Mouse (Mus musculus) 3134 (cell line): ENCODE results near the gene Dmrta2.

Experiments
- DNase-seq: peaks from one replicate; pipeline ENCODE4 v3.0.0-alpha.2; 2011; ENCODE audit warnings: low spot score; ENCODE audit not compliant: insufficient read length; ENCODE audit errors: extremely low read depth

The Dmrta2 gene

GRCm38 (mm10) chr4:109978858-109979340, 1.0 kb downstream of the Dmrta2 start:
- no peak for DNase-seq

GRCm38 (mm10) chr4:109979461-109980320, 1.8 kb downstream of the Dmrta2 start:
- no peak for DNase-seq

GRCm38 (mm10) chr4:109980321-109981082, 2.6 kb downstream of the Dmrta2 start:
- DNase-seq = no peak

GRCm38 (mm10) chr4:109981083-109981870, 3.4 kb downstream of the Dmrta2 start:
- DNase-seq = no peak

- DNase-seq = no peak
Measured at GRCm38 (mm10) chr4:109981871-109982680, 4.2 kb downstream of the Dmrta2 start.

GRCm38 (mm10) chr4:109982681-109983265, 4.9 kb downstream of the Dmrta2 start:
- DNase-seq = no peak

GRCm38 (mm10) chr4:109983281-109984001, 5.6 kb downstream of the Dmrta2 start:
- no peak for DNase-seq

GRCm38 (mm10) chr4:109984011-109984411, 6.2 kb downstream of the Dmrta2 start:
- no peak for DNase-seq

GRCm38 (mm10) chr4:109984496-109985423, 6.9 kb downstream of the Dmrta2 start:
- DNase-seq = no peak

- DNase-seq = no peak
Measured at GRCm38 (mm10) chr4:109985424-109986172, 7.7 kb downstream of the Dmrta2 start.

- no peak for DNase-seq
Measured at GRCm38 (mm10) chr4:109986301-109986700, 8.4 kb downstream of the Dmrta2 start.

GRCm38 (mm10) chr4:109986748-109987355, 9.0 kb downstream of the Dmrta2 start:
- no peak for DNase-seq

GRCm38 (mm10) chr4:109987560-109988362, 9.9 kb downstream of the Dmrta2 start:
- no peak for DNase-seq

- DNase-seq = no peak
Measured at GRCm38 (mm10) chr4:109988411-109988810, 10.6 kb downstream of the Dmrta2 start.

GRCm38 (mm10) chr4:109989213-109989612, 11.4 kb downstream of the Dmrta2 start:
- DNase-seq = no peak

- no peak for DNase-seq
Measured at GRCm38 (mm10) chr4:110006044-110006443, 28.2 kb downstream of the Dmrta2 start.
